In the genomic region with DNA sequence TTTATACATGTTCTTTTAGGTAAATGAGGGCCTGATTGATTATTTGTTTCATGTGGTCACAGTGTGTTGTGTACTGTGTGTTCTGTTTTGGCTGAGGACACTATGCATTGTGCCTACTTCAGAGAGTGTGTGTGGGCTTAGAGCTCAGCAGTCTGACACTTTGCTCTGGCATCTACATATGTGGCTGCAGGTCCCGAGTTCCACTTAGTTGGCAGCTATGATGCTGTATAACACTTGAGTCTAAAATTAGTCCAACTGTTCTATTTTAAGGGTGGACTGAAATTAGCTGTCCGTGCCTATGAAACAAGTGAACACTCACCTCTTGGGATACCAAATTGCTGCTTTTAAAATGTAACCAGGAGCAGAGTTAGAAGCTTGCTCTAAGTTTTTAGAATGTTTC, we compare ENCODE assay signal across 18 mouse cellular contexts.
DNase-seq lines count a peak whose midpoint lies in the region; ATAC-seq and TF ChIP-seq lines count a peak whose summit lies in the region.
"Had no signal": no experiment of that assay in that cellular context is flagged by ENCODE, and none has a peak within 500 bp of the region (broad histone marks: within the 10 kb centered on the region; RNA-seq: fewer than 3 reads in every experiment).

No protein-coding gene starts in this region.

- no peak overlapping the region for H3K4me3 ChIP-seq in cerebellum, adult 2 months (replicated peaks; ENCODE audit: insufficient read depth, low read depth, low read length)
- H3K4me3 ChIP-seq in heart, embryonic 10.5 days, result no peak overlapping the region
- no peak overlapping the region for H3K4me3 ChIP-seq in forebrain, embryonic 13.5 days
- H3K4me3 ChIP-seq: embryonic facial prominence, embryonic 13.5 days; forebrain, embryonic 10.5 days; hindbrain, embryonic 10.5 days; intestine, embryonic 15.5 days; neural tube, embryonic 13.5 days had no signal

- H3K9me3 ChIP-seq in heart, embryonic 10.5 days, result no peaks in the 10 kb centered on the region
- H3K9me3 ChIP-seq in forebrain, embryonic 13.5 days (replicated peaks), result no peaks in the 10 kb centered on the region
- H3K9me3 ChIP-seq: embryonic facial prominence, embryonic 13.5 days; forebrain, embryonic 10.5 days; hindbrain, embryonic 10.5 days; intestine, embryonic 15.5 days; neural tube, embryonic 13.5 days had no signal

- TF ChIP-seq CTCF in cerebellum, adult 2 months (IDR thresholded peaks at IDR 0.05; ENCODE audit: borderline replicate concordance, insufficient read depth, low read depth, low read length), result no peak

- peak; percentile 11 for ATAC-seq in inflammation-experienced regulatory T-cells, adult 6 months
- ATAC-seq in forebrain, embryonic 13.5 days, result no peak
- ATAC-seq: activated CD4-positive, CD25-positive, alpha-beta regulatory T cell, adult 4 months; intestine, embryonic 15.5 days had no signal

- intact Hi-C loops in heart, postnatal 25 days (cut with DNase I), result no loop called here

- no peak for TF ChIP-seq POLR2A in cerebellum, adult 2 months (IDR thresholded peaks at IDR 0.05; ENCODE audit: borderline replicate concordance, insufficient read depth, low read length)

- H3K36me3 ChIP-seq in heart, embryonic 10.5 days, result no peaks in the 10 kb centered on the region
- H3K36me3 ChIP-seq in forebrain, embryonic 13.5 days (ENCODE audit: poor library complexity, severe bottlenecking), result no peaks in the 10 kb centered on the region
- H3K36me3 ChIP-seq: embryonic facial prominence, embryonic 13.5 days; forebrain, embryonic 10.5 days; hindbrain, embryonic 10.5 days; intestine, embryonic 15.5 days; neural tube, embryonic 13.5 days had no signal

- no peak overlapping the region for H3K27ac ChIP-seq in cerebellum, adult 2 months (ENCODE audit: insufficient read depth, low read length)
- peak overlapping the region; percentile 86 for H3K27ac ChIP-seq in heart, embryonic 10.5 days
- no peak overlapping the region for H3K27ac ChIP-seq in forebrain, embryonic 13.5 days
- H3K27ac ChIP-seq: embryonic facial prominence, embryonic 13.5 days; forebrain, embryonic 10.5 days; hindbrain, embryonic 10.5 days; intestine, embryonic 15.5 days; kidney, postnatal 0 days; neural tube, embryonic 13.5 days had no signal

- H3K9ac ChIP-seq in forebrain, embryonic 13.5 days, result no peak overlapping the region
- H3K9ac ChIP-seq: embryonic facial prominence, embryonic 13.5 days; intestine, embryonic 15.5 days; neural tube, embryonic 13.5 days had no signal

- H3K4me1 ChIP-seq in cerebellum, adult 2 months (ENCODE audit: control insufficient read depth, insufficient read depth, low read length), result peaks cover 19% of the 10 kb centered on the region
- peaks cover 40% of the 10 kb centered on the region for H3K4me1 ChIP-seq in heart, embryonic 10.5 days
- peaks cover 4% of the 10 kb centered on the region; the same call in 1 of the 2 replicates for H3K4me1 ChIP-seq in forebrain, embryonic 13.5 days
- H3K4me1 ChIP-seq: intestine, embryonic 15.5 days had no signal

- WGBS in cerebellum, adult 2 months, result 5% methylated on average over 2 of the region's 2 CpGs
- WGBS in heart, embryonic 10.5 days, result 44% methylated on average over 2 of the region's 2 CpGs
- WGBS in forebrain, embryonic 13.5 days, result 78% methylated on average over 2 of the region's 2 CpGs

- H3K4me2 ChIP-seq in forebrain, embryonic 13.5 days, result no peak overlapping the region
- H3K4me2 ChIP-seq: embryonic facial prominence, embryonic 13.5 days; intestine, embryonic 15.5 days; liver, embryonic 11.5 days; neural tube, embryonic 13.5 days had no signal

- peak; percentile 47 to 74 for DNase-seq in cerebellum, adult 2 months
- DNase-seq in cerebellum, postnatal 14 days, result no peak
- peak; percentile 58 to 64 for DNase-seq in heart, adult 9 months (ENCODE audit: low spot score in 2 of 2)
- DNase-seq in heart, postnatal 25 days (ENCODE audit: low spot score), result no peak
- DNase-seq in heart, embryonic 10.5 days (ENCODE audit: low spot score), result no peak
- no peak for DNase-seq in c-Kit-positive CD71-positive TER-119-positive erythroid progenitor cells, embryonic 14.5 days (ENCODE audit: low spot score)
- DNase-seq: adrenal gland, postnatal 36 days; right cerebral cortex, postnatal 4 days had no signal

- no peaks in the 10 kb centered on the region for H3K27me3 ChIP-seq in cerebellum, adult 2 months (ENCODE audit: control insufficient read depth, insufficient read depth, low read length)
- no peaks in the 10 kb centered on the region for H3K27me3 ChIP-seq in heart, embryonic 10.5 days (ENCODE audit: insufficient read depth, poor library complexity, severe bottlenecking)
- H3K27me3 ChIP-seq in forebrain, embryonic 13.5 days, result no peaks in the 10 kb centered on the region
- H3K27me3 ChIP-seq: embryonic facial prominence, embryonic 13.5 days; intestine, embryonic 15.5 days; neural tube, embryonic 13.5 days had no signal

Comparison
In these comparisons a context has a peak if more than half of its experiments do, and no peak if none do; other contexts are left out.
1. DNase-seq: peak in cerebellum, adult 2 months (2 of 2) and heart, adult 9 months (2 of 2); none in cerebellum, postnatal 14 days (0 of 2), heart, postnatal 25 days (single experiment), heart, embryonic 10.5 days (single experiment) and c-Kit-positive CD71-positive TER-119-positive erythroid progenitor cells, embryonic 14.5 days (single experiment).